ENCODE assay signal across 15 mouse cellular contexts in genomic region chr9:62205264-62205663, GRCm38 (mm10).
A peak's percentile ranks its signal among the peaks of the same experiment; 100 is the strongest.
DNase-seq lines count a peak whose midpoint lies in the region; ATAC-seq and TF ChIP-seq lines count a peak whose summit lies in the region.
"Had no signal": no experiment of that assay in that cellular context is flagged by ENCODE, and none has a peak within 500 bp of the region (broad histone marks: within the 10 kb centered on the region; RNA-seq: fewer than 3 reads in every experiment).

No protein-coding gene starts in this region.

- H3K27ac ChIP-seq in heart, embryonic 11.5 days (ENCODE audit: low read depth, low read length): no peak overlapping the region
- peak overlapping the region; percentile 18; the same call in 1 of the 2 replicates for H3K27ac ChIP-seq in liver, adult 2 months (replicated peaks; ENCODE audit: insufficient read depth, low read depth, low read length)
- H3K27ac ChIP-seq in liver, embryonic 11.5 days (ENCODE audit: low read depth, low read length): no peak overlapping the region
- peak overlapping the region; percentile 65; the same call in 1 of the 2 replicates for H3K27ac ChIP-seq in heart, embryonic 16.5 days (ENCODE audit: low read length)
- H3K27ac ChIP-seq: hindbrain, embryonic 14.5 days; macrophage had no signal

- no peaks in the 10 kb centered on the region for H3K36me3 ChIP-seq in heart, embryonic 11.5 days (ENCODE audit: control insufficient read depth, insufficient read depth, low read length)
- H3K36me3 ChIP-seq in liver, adult 2 months (ENCODE audit: control insufficient read depth, insufficient read depth, low read length): no peaks in the 10 kb centered on the region
- H3K36me3 ChIP-seq in liver, embryonic 11.5 days (ENCODE audit: control insufficient read depth, insufficient read depth, low read length): no peaks in the 10 kb centered on the region
- no peaks in the 10 kb centered on the region for H3K36me3 ChIP-seq in heart, embryonic 16.5 days (ENCODE audit: control insufficient read depth, insufficient read depth)

- H3K9ac ChIP-seq in heart, embryonic 11.5 days (ENCODE audit: low read depth, low read length): no peak overlapping the region
- no peak overlapping the region for H3K9ac ChIP-seq in liver, adult 2 months (ENCODE audit: low read depth, low read length)
- no peak overlapping the region for H3K9ac ChIP-seq in liver, embryonic 11.5 days (ENCODE audit: low read depth, low read length)
- no peak overlapping the region for H3K9ac ChIP-seq in heart, embryonic 16.5 days (ENCODE audit: low read length)
- H3K9ac ChIP-seq: hindbrain, embryonic 14.5 days had no signal

- H3K4me2 ChIP-seq in heart, embryonic 11.5 days: no peak overlapping the region
- H3K4me2 ChIP-seq in liver, embryonic 11.5 days: no peak overlapping the region
- no peak overlapping the region for H3K4me2 ChIP-seq in heart, embryonic 16.5 days (ENCODE audit: low read depth, low read length)
- H3K4me2 ChIP-seq: hindbrain, embryonic 14.5 days had no signal

- H3K4me3 ChIP-seq in heart, embryonic 11.5 days (ENCODE audit: low read depth, low read length): no peak overlapping the region
- H3K4me3 ChIP-seq in liver, adult 2 months (ENCODE audit: insufficient read depth, low read depth, low read length): no peak overlapping the region
- no peak overlapping the region for H3K4me3 ChIP-seq in liver, embryonic 11.5 days (ENCODE audit: low read depth, low read length)
- no peak overlapping the region for H3K4me3 ChIP-seq in heart, embryonic 16.5 days (ENCODE audit: low read length)

- peak; percentile 98 for DNase-seq in heart, adult 11 months
- peak; percentile 80 for DNase-seq in liver, adult 2 months (ENCODE audit: extremely low read depth, low read depth, low spot score)
- DNase-seq in liver, embryonic 11.5 days (ENCODE audit: low spot score): no peak
- DNase-seq in skeletal muscle tissue, adult 2 months (ENCODE audit: low read depth, low spot score): peak; percentile 73
- no peak for DNase-seq in thymus, postnatal 36 days
- DNase-seq in frontal cortex, postnatal 25 days (ENCODE audit: low spot score in 2 of 2): no peak
- DNase-seq: B cell, adult 2 months; cerebellum, postnatal 36 days; left cerebral cortex, postnatal 4 days; right cerebral cortex, adult 18-20 months had no signal

- H3K9me3 ChIP-seq in heart, embryonic 11.5 days (replicated peaks; ENCODE audit: control insufficient read depth, low read length): no peaks in the 10 kb centered on the region
- no peaks in the 10 kb centered on the region for H3K9me3 ChIP-seq in liver, embryonic 11.5 days (ENCODE audit: control insufficient read depth, low read length)
- H3K9me3 ChIP-seq in heart, embryonic 16.5 days (replicated peaks; ENCODE audit: control insufficient read depth, low read length): peaks cover 5% of the 10 kb centered on the region

- H3K79me2 ChIP-seq in liver, adult 2 months (ENCODE audit: control insufficient read depth, insufficient read depth, low read length): no peaks in the 10 kb centered on the region

- TF ChIP-seq POLR2A in liver, adult 2 months (IDR thresholded peaks at IDR 0.05; ENCODE audit: extremely low read depth, insufficient read depth, low read length): no peak

- no peak for TF ChIP-seq CTCF in liver, adult 2 months (IDR thresholded peaks at IDR 0.05; ENCODE audit: low read depth, low read length)

- no peaks in the 10 kb centered on the region for H3K4me1 ChIP-seq in heart, embryonic 11.5 days (ENCODE audit: control insufficient read depth, insufficient read depth, low read length)
- H3K4me1 ChIP-seq in liver, adult 2 months (ENCODE audit: control insufficient read depth, insufficient read depth, low read length): peaks cover 8% of the 10 kb centered on the region
- H3K4me1 ChIP-seq in liver, embryonic 11.5 days (replicated peaks; ENCODE audit: control insufficient read depth, insufficient read depth, low read length): no peaks in the 10 kb centered on the region
- H3K4me1 ChIP-seq in heart, embryonic 16.5 days (ENCODE audit: control insufficient read depth, insufficient read depth, low read length): no peaks in the 10 kb centered on the region

- no peak for ATAC-seq in heart, embryonic 11.5 days (replicated peaks; ENCODE audit: insufficient number of reproducible peaks, low FRiP score, low TSS enrichment)
- ATAC-seq in liver, embryonic 11.5 days (replicated peaks; ENCODE audit: low FRiP score): no peak
- ATAC-seq in heart, embryonic 16.5 days (replicated peaks; ENCODE audit: extremely low read depth, insufficient read depth, low FRiP score): no peak; the same call in 1 of the 2 replicates
- ATAC-seq: midbrain, embryonic 16.5 days had no signal

- no peaks in the 10 kb centered on the region for H3K27me3 ChIP-seq in heart, embryonic 11.5 days (ENCODE audit: control insufficient read depth, insufficient read depth, low read length)
- H3K27me3 ChIP-seq in liver, adult 2 months (ENCODE audit: control insufficient read depth, insufficient read depth, low read length): no peaks in the 10 kb centered on the region
- no peaks in the 10 kb centered on the region for H3K27me3 ChIP-seq in liver, embryonic 11.5 days (replicated peaks; ENCODE audit: control insufficient read depth, insufficient read depth, low read length)
- no peaks in the 10 kb centered on the region for H3K27me3 ChIP-seq in heart, embryonic 16.5 days (ENCODE audit: control insufficient read depth, insufficient read depth, low read length)

- 67% methylated on average over 4 of the region's 4 CpGs for WGBS in heart, embryonic 11.5 days (ENCODE audit: insufficient replicate concordance)
- 29% methylated on average over 4 of the region's 4 CpGs for WGBS in liver, adult 2 months
- 48% methylated on average over 4 of the region's 4 CpGs for WGBS in liver, embryonic 11.5 days
- WGBS in heart, embryonic 16.5 days: 58% methylated on average over 4 of the region's 4 CpGs

Comparison
In these comparisons a context has a peak if more than half of its experiments do, and no peak if none do; other contexts are left out.
1. DNase-seq: peak in heart, adult 11 months (single experiment), liver, adult 2 months (single experiment) and skeletal muscle tissue, adult 2 months (single experiment); none in liver, embryonic 11.5 days (single experiment), thymus, postnatal 36 days (0 of 2) and frontal cortex, postnatal 25 days (0 of 2).
2. H3K27ac ChIP-seq: peak in liver, adult 2 months (single experiment) and heart, embryonic 16.5 days (single experiment); none in heart, embryonic 11.5 days (single experiment) and liver, embryonic 11.5 days (single experiment).